Mouse (Mus musculus) ovary, postnatal 36 days (tissue): Measurements from ENCODE around the gene Map1lc3b.
"Not testable (repeated sequence)": the region's sequence is repeated elsewhere in the genome, so short reads cannot be mapped to it uniquely, and the experiment has no call there.

Experiments
- DNase-seq: peaks from one replicate; pipeline ENCODE4 v3.0.0; 2022; ENCODE audit warnings: low spot score, mixed read lengths

Gene Map1lc3b

DNA sequence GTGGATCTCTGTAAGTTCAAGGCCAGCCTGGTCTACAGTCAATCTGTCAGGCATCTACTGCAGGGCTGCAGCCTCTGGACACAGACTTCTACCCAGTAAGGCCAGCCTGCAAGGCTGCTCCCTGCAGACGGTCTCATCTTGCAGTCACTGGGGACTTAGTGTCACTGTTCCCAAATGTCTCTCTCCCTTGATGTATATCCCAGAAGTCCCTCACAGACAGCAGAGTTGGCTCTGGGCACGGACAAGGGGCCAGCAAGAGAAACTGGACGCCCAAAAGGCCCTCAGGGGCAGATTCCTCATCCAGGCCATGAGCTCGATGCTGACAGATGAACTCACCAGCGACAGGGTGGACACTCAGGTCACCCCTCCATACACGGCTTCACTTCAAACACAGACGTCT lies 18.0 kb upstream of the Map1lc3b start:
- no peak for DNase-seq

DNA sequence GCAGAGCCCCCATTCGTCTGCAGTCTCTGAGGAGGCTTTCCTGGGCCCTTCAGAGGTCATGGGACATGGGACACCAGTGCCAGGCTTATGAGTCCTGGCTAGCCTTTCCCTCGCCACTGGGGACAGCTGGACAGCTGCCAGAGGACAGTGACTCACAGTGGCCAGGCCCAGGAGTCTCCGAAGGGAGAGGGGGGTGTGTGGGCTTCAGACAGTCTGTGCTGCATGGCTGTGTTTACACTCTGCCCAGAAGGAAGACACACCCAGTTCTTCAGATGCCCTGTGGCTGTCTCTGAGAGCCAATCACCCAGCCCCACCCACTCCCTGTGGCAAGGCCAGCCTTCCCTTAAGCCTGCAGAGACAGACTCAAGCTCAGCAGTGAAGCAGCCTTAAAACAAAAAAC lies 16.9 kb upstream of the Map1lc3b start:
- peak; percentile 67 for DNase-seq

DNA sequence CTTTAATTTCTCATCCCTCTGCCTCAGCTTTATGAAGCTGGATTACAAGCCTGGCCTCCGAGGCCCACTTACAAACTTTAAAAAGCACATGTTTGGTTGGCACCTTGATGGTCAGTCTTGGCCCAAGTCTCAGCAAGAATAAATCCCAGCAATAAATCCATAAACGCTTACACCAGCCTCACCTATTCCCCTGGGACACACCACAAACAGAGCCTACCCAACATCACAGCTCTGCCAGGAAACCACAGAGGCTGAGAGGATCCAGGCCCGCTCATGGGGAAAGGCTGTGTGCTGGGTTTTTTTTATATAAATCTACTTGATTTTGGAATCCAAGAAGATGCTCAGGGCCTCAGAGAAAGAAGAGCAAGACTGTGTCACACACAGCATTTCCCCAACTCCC lies 14.5 kb upstream of the Map1lc3b start:
- no peak for DNase-seq

DNA sequence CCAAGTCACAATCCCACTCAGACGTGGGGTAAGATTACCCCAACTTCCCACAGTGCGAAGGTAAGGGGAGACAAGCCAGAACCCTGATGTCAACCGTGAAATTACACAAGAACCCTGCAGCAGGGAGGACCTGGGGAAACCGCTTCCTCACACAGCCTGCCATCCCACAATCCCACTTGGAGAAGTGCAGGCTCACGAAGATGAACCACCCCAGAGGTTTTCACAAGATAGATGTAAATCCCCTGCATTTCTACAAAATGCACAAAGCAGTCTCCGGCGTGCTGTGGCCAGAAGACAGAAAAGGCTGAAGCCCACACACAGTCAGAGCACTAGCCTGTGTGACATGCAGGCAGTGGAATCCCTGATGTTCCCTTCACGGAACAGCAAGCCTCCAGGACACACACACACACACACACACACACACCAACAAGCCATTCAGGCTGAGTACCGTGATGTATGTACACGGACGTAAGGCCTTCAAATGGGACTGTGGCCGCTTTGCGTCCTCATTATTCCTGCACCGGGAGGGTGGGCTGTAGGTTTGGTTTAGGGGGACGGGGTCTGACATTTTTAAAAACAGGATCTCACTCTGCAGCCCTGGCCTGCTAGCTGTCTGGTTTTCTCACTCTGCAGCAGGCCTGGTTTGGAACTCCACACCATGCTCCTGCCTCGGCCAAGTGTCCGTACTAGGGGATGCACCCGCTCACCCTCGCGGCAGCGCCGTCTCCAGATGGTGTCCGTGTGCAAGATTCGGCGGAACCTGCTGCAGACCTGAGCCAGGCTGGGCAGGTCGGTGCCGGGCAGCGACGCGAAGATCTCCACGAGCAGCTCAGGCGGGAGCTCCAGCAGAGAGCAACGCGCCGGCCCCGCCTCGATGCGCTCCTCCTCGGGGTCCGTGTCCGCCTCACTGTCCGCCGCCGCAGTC lies 12.1 kb upstream of the Map1lc3b start:
- DNase-seq, result no peak

DNA sequence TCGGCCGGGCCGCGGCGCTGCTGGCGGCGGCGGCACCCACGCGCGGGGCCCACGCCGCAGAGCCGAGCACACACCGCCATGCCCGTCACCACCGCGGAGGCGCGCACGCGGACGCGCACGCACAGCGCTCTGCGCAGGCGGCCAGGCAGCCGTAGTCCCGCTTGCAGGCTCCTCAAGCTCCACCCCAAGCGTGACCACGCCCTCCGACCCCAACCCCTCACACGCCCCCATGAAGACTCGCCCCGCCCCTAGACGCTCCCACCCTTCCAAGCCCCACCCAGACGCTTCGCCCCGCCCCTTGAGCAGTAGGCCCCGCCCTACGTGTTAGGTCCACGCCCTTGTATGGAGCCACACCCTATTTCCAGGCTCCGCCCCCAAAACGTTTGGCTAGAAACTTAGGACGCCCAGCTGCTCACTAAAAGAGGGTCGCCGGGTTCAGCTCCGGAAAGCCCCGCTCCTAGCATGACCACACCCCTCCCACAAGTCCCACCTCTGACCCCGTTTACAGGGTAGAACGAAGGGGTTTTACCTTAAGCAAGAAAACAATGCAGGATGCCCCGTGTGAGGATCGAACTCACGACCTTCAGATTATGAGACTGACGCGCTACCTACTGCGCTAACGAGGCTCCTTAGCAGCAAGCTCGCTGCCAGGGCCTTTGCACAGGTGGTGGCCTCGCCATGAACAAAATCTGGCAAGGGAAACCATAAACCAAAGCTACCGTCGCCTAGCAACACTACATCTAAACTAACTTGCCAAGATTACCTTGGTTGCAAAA lies 11.3 kb upstream of the Map1lc3b start, which contains the start of gene Fbxo31:
TSS of gene Fbxo31 (minus strand) at position 131 of the 776 bp plus-strand sequence.
- DNase-seq, result peak; percentile 92

DNA sequence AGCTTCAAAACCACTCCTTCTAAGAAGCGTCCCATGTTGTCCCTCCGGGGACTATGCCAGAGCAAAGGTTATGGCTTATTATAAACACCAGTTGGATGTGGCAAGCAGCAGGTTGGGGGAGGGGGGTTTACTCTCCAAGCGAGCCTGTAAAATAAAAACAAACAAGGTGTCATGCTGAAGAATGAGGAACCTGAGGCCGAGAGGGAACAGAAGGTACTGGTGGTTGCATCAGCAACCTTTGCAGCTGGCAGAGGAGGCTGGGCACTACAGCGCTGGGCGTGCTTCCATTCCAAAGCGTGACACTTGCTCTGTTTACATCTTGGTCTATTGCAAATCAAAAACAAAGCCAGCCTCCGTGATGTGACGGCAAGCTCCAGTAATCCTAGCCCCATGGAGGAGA lies 9.7 kb upstream of the Map1lc3b start:
- no peak for DNase-seq

DNA sequence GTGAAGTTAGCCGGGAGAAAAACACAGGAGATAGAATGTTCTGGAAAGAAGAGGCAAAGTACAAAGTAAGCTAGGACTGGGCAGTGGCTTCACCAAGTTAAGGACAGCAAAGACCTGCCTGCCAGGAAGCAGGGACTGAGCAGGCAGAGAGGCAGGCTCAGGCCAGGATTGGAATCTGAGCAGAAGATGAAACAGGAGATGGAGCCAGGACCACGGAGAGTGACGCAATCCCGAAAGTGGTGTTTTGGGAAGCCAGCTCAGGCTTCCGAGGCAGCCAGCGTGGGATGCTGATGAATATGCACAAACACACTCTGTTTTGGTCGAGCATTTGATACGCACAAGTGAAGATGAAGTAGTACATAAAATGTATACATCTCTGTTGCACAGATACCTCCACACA lies 6.5 kb upstream of the Map1lc3b start:
- DNase-seq, result no peak

DNA sequence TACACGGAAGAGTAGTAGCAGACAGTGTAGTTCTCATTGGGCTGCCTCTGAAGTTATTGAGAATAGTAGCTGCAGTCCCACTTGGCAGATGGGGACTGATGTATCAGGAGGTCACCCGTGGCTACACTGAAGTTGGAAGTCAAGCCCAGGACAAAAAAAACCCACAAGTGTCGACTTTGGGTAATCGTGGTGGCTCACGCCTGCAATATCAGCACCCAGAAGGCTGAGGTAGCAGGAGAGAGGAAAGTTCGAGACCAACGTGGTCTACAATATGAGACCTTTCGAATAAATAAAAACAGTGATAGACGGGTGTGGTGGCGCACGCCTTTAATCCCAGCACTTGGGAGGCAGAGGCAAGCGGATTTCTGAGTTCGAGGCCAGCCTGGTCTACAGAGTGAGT lies 5.4 kb upstream of the Map1lc3b start:
- no peak for DNase-seq

DNA sequence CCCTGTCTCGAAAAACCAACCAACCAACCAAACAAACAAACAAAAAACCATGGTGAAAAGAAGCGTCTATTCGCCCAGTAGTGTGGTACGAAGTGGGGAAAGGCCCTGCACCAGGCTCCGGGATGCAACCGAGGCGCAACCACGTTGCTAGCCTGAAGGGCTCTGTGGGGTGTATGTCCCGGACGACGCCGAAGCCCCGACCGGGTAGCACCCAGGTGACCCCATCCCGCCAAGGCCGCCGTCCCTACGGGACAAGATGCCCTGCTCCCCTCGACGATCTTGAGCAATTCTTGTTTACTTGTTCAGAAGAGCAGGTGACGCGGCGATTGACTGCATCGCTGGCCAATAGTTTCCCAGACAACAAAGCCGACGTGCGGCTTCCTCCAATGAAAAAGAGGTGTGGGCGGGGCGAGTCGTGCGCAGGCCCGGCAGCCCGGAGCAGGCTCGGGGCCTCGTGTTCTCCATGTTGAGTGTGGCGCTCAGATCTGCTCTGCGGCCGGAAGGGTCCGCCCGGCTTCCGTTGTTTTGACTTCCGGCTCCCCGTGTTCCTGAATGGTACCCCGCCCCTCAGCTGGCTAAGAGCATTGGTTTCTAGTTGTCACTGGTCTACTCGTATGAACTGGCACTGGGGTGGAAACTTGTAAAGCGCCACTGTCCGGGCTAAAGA lies 4.9 kb upstream of the Map1lc3b start:
- DNase-seq, result peak; percentile 99

DNA sequence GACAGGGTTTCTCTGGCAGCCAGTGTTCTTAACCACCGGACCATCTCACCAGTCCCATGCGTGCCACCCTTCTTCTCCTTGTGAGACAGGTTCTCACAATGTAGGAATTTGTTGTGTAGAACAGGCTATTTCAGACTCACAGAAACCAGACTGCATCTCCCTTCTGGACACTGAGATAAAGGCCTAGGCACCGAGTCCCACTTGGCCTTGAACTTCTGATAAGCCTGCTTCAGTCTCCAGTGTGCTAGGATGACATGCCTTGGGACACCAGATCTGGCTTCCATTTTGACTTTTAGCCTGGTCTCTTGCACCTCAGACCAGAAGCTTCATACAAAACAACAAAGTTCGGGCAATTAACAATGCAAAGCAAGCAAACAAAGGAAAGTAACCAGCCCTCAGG lies 1.4 kb upstream of the Map1lc3b start:
- no peak for DNase-seq

DNA sequence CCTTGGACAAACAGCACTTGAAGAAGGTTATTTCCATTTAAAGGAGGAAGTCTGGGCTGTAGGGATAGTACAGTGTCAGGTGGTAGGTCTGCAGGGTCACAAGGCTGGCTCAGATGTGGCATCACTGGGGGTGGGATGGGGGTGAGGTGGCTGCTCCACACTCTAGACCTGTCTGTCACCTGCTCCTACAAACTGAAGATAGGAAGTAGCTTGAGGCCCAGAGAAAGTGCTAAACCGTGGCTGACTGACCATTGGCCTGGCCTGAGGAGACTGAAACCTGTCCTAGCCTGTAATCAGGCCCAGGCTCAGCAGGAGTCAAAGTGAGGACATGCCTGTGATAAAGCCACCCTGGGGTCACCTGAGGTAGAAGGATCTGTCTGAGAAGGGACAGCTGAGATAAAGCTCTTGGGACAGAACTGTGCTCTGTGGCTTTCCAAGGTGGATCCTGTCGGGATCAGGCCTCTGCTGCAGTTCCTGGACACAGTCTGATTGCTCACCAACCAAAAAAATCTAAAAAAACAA lies 895 bp upstream of the Map1lc3b start:
- DNase-seq, result no peak

DNA sequence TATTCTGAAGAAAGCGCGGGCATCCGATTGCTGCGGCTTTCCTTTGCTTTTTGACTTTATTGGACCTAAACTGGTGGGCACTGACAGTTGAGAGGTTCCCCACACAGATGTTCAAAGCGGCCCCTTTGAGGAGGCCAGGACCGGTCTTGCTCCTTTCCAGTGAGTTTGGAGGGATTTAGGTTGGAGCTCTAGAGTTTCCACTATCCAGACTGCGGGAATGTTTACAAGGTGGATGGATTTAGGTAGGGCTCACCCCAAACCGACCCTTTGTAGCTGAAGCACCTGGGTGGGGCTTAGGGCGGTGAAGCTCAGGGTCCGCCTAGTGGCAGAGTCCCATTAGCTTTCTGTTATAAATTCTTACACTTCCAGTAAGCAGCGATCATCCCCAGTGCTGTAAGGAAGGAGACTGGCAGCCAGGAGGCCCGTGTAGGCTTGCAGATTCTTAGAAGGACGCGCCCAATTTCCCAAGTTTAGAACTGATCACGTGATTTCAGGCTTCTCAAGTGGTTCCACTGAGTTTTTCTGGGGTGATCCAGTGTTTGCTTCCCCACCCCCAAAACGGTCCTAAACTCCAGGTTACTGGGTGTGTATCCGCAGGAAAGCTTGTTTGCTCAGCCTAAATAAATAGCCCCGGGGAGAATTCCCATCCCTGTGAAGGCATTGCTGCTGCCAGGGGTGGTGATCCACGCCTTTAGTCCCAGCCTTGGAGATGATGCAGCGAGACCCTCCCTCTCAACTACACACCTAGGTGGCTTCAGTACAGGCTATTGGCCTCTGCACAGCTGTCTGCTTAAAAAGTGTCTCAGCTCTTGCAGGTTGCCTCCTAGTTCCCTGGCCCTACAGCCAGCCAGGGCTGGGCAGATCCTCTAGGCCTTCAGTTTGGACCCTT lies 1.3 kb downstream of the Map1lc3b start:
- DNase-seq, result peak; percentile 37

DNA sequence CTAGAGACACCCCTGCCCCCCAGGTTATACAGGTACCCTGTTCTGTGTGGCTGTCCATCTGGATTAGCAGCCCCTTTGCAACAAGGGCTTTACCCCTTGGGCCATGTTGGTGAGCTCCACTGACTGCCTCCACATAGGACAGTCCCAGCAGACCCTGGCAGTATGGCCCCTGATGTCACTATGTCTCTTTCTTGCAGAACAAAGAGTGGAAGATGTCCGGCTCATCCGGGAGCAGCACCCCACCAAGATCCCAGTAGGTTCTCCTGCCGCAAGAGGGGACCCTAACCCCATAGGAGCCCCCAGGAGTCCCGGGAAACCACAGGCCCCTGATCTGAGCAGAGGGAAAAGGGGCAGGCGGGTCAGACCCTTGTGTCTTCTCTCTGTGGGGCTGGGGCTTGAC lies 3.1 kb downstream of the Map1lc3b start:
- no peak for DNase-seq

DNA sequence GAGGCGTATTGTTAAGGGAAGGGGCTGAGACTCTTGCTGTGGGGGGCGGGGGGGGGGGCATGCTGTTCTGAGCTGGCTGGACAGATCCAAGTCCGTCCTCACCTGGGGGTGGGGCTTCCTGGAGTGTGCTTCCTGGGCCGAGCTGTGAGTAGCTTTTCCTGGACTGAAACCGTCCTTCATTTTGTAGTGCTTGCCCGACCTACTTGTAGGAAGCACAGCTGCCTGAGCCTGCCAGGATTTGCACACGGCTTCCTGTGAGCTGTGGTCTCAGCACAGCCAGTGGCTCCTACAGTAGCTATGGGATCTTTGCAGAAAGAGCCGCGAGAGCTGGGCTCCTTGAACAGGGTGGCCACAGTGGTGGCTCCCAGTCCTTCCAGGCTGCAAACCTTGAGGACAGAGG lies 3.8 kb downstream of the Map1lc3b start:
- no peak for DNase-seq

DNA sequence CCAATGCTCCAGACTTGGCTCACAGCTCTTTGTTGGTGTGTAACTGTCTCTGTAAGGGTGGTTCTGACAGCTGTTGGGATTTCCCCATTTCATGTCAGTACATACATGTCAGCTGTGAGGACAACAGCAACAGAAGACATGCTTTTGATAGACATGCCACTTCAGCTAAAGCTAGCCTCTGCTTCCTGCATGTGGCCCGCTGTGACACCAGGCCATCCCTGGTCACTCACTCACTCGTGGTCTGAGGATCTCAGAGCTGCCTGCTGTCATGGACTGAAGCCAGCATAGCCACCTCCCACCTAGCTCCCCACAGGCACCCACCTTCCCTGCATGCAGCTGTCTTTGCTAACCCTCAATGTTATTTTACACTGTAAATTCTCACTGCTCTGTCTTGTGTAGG lies 7.3 kb downstream of the Map1lc3b start:
- DNase-seq, result not testable (repeated sequence)

DNA sequence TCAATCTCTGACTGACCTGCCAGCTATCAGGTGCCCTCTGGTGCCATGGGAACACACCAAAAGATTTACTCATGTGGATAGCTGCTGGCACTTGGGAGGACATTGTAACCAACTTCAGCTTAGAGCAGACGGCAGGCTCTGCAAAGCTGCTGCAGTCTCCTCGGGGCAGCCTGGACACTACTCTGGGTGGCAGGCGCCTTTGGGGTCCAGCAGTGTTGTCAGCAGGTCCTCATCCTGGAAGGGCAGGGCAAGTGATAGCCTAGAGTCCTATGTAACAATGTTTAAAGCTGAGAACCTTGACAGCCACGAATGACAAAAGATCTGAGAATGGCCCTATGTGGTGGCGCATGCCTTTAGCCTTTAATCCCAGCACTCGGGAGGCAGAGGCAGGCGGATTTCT lies 8.0 kb downstream of the Map1lc3b start:
- DNase-seq, result no peak

DNA sequence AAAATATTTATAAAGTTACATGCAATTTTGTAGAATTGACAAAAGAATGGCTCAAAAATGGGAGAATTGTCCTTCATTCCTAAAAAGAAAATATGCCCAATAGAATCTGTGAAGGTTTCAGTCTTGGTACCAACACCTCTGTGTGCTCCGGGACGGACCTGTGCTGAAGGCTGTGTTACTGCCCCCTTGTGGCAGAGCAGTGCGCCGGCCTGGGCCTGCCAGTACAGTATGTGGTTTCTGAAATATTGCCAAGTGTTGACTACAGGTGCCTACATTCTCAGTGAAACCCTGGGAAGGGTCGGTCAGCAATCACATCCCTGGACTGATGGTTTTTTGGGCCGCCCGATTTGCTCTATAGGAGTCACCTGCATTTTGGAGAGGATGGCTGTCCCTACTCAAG lies 8.7 kb downstream of the Map1lc3b start:
- DNase-seq, result peak; percentile 76

DNA sequence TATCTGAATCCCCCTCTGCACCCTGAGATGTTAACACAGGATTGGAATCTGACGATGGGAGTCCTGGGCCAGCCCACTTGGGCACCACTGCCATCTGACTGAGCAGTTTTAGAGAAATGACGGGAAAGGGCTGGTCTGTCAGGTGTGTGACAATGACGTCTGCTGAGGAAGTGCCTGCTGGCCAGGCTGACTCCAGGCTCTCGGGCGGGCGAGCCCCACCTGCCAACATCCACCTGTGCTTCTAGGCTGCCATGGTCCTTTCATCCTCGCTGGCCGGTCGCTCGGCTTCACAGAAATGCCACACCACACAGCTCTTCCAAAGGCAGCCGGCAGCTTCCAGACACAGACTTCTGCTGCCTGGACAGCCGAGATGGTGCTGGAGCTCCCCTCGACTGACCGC lies 9.7 kb downstream of the Map1lc3b start:
- no peak for DNase-seq

DNA sequence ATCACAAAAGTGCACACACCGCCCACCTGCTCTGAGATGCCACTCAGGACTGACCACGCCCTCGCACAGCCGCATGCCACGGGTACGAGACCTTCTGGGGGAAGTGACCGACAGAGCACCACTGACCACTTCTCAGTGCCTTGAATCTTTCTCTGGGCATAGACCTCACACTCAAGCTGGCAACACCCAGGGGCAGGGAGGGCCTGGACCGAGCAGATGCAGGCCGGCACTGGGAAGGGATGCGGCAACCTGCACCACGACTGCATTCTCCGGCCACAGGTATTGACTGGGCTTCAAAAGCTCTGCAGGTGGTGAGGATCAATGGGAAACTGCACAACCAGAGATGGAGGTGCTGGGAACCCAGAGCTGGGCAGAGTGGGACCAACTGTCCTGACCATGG lies 12.2 kb downstream of the Map1lc3b start:
- no peak for DNase-seq

DNA sequence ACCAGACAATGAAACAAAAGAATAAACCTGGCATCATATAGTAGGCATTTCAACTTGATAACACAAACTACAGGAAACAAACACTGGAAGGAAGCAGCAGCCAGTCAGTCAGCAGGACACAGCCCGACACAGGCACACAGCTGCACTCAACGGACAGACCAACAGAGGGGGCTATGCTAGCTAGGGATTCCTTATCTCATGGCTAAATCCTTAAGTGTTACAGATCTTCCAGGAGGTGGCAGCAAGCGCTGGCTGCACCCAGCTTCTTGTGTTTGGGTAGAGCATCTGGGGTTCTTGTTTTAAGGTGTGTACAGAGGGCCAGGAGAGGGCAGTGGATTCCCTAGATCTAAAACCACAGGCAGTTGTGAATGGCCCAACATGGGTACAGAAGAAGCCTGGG lies 12.7 kb downstream of the Map1lc3b start:
- peak; percentile 67 for DNase-seq

DNA sequence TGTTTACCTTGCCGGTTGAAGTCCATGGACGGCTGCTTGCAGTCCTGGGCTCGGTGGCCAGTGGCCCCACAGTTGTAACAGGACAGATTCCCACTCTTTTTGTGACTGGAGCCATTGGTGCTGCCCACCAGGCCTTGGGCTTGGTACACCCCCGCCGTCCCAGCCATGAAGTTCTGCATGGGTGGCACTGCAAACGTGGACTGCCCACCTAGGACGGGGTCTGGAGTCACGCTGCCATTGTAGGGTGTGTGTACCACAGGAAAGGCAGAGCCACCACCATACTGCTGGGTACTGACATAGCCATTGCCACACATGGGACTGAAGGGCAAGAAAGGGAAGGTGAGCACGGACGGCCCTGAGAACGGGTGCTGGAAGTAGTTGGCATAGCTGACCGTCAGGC lies 13.6 kb downstream of the Map1lc3b start:
- DNase-seq, result no peak
